Mouse (Mus musculus) MN1 (cell line): Measurements from ENCODE around the gene Iltifb.
"Not testable (repeated sequence)": the region's sequence is repeated elsewhere in the genome, so short reads cannot be mapped to it uniquely, and the experiment has no call there.

Experiments
- DNase-seq: peaks from one replicate; pipeline ENCODE4 v3.0.0-alpha.2; 2016; ENCODE audit warnings: low spot score

Gene Iltifb

GRCm38 (mm10) chr10:118294938-118295337 lies at the start of gene Iltifb:
Gene Iltifb (minus strand): TSS chr10:118295038.
- DNase-seq, result no peak

- not testable (repeated sequence) for DNase-seq
Observed at GRCm38 (mm10) chr10:118343155-118343554, 48.3 kb upstream of the Iltifb start, which contains the start of gene Gm9046. Gene Gm9046 (minus strand): TSS chr10:118343255.

GRCm38 (mm10) chr10:118337731-118338130 lies 42.9 kb upstream of the Iltifb start, which contains the start of gene Gm9045:
Gene Gm9045 (minus strand): TSS chr10:118337831.
- not testable (repeated sequence) for DNase-seq

GRCm38 (mm10) chr10:118332308-118332707 lies 37.5 kb upstream of the Iltifb start, which contains the start of gene Gm9044:
Gene Gm9044 (minus strand): TSS chr10:118332408.
- not testable (repeated sequence) for DNase-seq

- not testable (repeated sequence) for DNase-seq
Observed at GRCm38 (mm10) chr10:118326869-118327268, 32.0 kb upstream of the Iltifb start, which contains the start of gene Gm9040. Gene Gm9040 (minus strand): TSS chr10:118326969.

- DNase-seq, result no peak
Observed at GRCm38 (mm10) chr10:118319024-118319423, 24.2 kb upstream of the Iltifb start.

- not testable (repeated sequence) for DNase-seq
Observed at GRCm38 (mm10) chr10:118302133-118302532, 7.3 kb upstream of the Iltifb start.

- not testable (repeated sequence) for DNase-seq
Observed at GRCm38 (mm10) chr10:118283016-118283415, 11.8 kb downstream of the Iltifb start.

- not testable (repeated sequence) for DNase-seq
Observed at GRCm38 (mm10) chr10:118282565-118282964, 12.3 kb downstream of the Iltifb start.

GRCm38 (mm10) chr10:118278069-118278468 lies 16.8 kb downstream of the Iltifb start:
- DNase-seq, result not testable (repeated sequence)

- not testable (repeated sequence) for DNase-seq
Observed at GRCm38 (mm10) chr10:118271416-118271815, 23.4 kb downstream of the Iltifb start.

- not testable (repeated sequence) for DNase-seq
Observed at GRCm38 (mm10) chr10:118268812-118269211, 26.0 kb downstream of the Iltifb start.

- DNase-seq, result not testable (repeated sequence)
Observed at GRCm38 (mm10) chr10:118258388-118258787, 36.5 kb downstream of the Iltifb start, which contains the start of gene Gm32802. Gene Gm32802 (plus strand): TSS chr10:118258688.

GRCm38 (mm10) chr10:118250852-118251295 lies 44.0 kb downstream of the Iltifb start:
- DNase-seq, result peak; percentile 69

- peak; percentile 71 for DNase-seq
Observed at GRCm38 (mm10) chr10:118249006-118249595, 45.7 kb downstream of the Iltifb start.

- DNase-seq, result not testable (repeated sequence)
Observed at GRCm38 (mm10) chr10:118240680-118241079, 54.2 kb downstream of the Iltifb start, which contains the start of gene Gm32717. Gene Gm32717 (minus strand): TSS chr10:118240780.
